Mouse (Mus musculus) midbrain, embryonic 14.5 days (tissue): Measurements from ENCODE around the gene Xaf1. TPM values are rescaled to one million over a fixed set of nuclear protein-coding genes. Genes with fewer than 3 reads are reported as not detected.
A peak's percentile ranks its signal among the peaks of the same experiment; 100 is the strongest.

Experiments
- ATAC-seq: fragments of 200-750 bp; cut with Nextera tagmentation; 2 replicates; pipeline ENCODE4 v1.8.0; 2017; ENCODE audit warnings: moderate number of reproducible peaks, moderate library complexity; ENCODE audit not compliant: low FRiP score, low TSS enrichment
- DNase-seq: peaks from one replicate; pipeline ENCODE4 v3.0.0-alpha.2; 2015
- H3K27ac ChIP-seq: fragments of 300-500 bp; sonication (generic); replicated peaks from 2 replicates; pipeline ENCODE4 v1.5.1; 2014; ENCODE audit warnings: mild to moderate bottlenecking, low read depth, low read length, moderate library complexity
- H3K27me3 ChIP-seq: fragments of 300-500 bp; sonication (generic); 2 replicates; pipeline ENCODE4 v1.6.1; 2014; ENCODE audit warnings: low read length, control low read depth, mixed read lengths; ENCODE audit not compliant: control insufficient read depth, insufficient read depth
- H3K36me3 ChIP-seq: fragments of 300-500 bp; sonication (generic); 2 replicates; pipeline ENCODE4 v1.6.1; 2014; ENCODE audit warnings: low read length, control low read depth; ENCODE audit not compliant: control insufficient read depth, insufficient read depth
- H3K4me1 ChIP-seq: fragments of 300-500 bp; sonication (generic); 2 replicates; pipeline ENCODE4 v1.6.1; 2014; ENCODE audit warnings: mild to moderate bottlenecking, antibody characterized with exemption, low read length, control low read depth; ENCODE audit not compliant: control insufficient read depth, insufficient read depth
- H3K4me2 ChIP-seq: fragments of 300-500 bp; sonication (generic); 2 replicates; pipeline ENCODE4 v1.6.1; 2014; ENCODE audit warnings: mild to moderate bottlenecking, low read length, moderate library complexity
- H3K4me3 ChIP-seq: fragments of 300-500 bp; sonication (generic); replicated peaks from 2 replicates; pipeline ENCODE4 v1.5.1; 2014; ENCODE audit warnings: low read depth, low read length
- H3K9ac ChIP-seq: fragments of 300-500 bp; sonication (generic); replicated peaks from 2 replicates; pipeline ENCODE4 v1.6.1; 2014; ENCODE audit warnings: mild to moderate bottlenecking, low read length, moderate library complexity
- H3K9me3 ChIP-seq: fragments of 300-500 bp; sonication (generic); 2 replicates; pipeline ENCODE4 v1.6.1; 2016; ENCODE audit warnings: low read length, control low read depth, mixed read lengths; ENCODE audit not compliant: control insufficient read depth
- WGBS: fragments of 180-500 bp; shearing (Covaris S2); extraction: QIAGEN DNeasy Blood & Tissue Kit; methylation state at CpG from one replicate; pipeline ENCODE4 v1.1.7; 2014; 5-methylcytosine and 5-hydroxymethylcytosine counted together
- polyA plus RNA-seq: library from polyadenylated mRNA; unstranded; fragments of >200 nt; fragmentation: Nextera tagmentation; extraction: Ambion mirVana; gene quantifications from 2 replicates; pipeline ENCODE4 v1.2.1, GENCODE M21; 2014

The Xaf1 gene
- polyA plus RNA-seq, 1 experiment from 2014 or later = 3.3 TPM

- Histone ChIP-seq H3K9ac (no peak overlapping the region), H3K36me3 (no peaks in the 10 kb centered on the region), H3K27me3 (no peaks in the 10 kb centered on the region), H3K27ac (no peak overlapping the region), H3K4me3 (no peak overlapping the region), H3K4me1 (no peaks in the 10 kb centered on the region), H3K9me3 (no peaks in the 10 kb centered on the region), H3K4me2 (no peak overlapping the region)
- ATAC-seq (no peak), DNase-seq (peak; percentile 82)
- WGBS = 29% methylated on average over 8 of the region's 8 CpGs
Measured at GRCm38 (mm10) chr11:72343904-72344303, 42.5 kb downstream of the Xaf1 start.

DNA sequence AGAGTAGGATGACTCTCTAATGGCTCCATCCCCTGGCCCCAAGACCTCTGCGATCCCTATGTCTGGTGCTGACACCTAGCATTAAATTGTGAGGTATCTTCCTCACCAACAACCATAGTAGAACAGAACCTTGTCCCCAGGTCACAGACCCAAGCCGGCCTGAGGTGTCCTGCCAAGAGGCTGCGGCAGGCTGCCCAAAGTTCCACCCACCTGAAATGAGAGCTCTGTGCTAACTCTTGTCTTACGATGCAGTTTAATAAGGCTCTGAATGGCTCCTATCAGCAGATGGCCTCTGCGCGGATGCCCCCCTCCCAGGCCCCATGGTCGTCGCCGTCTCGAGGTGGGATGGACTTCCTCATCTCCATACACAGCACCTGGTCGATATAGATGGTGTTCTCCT is 43.1 kb downstream of the Xaf1 start:
- ATAC-seq = no peak

GRCm38 (mm10) chr11:72348563-72348962 is 47.1 kb downstream of the Xaf1 start:
- Histone ChIP-seq H3K27me3 (no peaks in the 10 kb centered on the region), H3K9ac (no peak overlapping the region), H3K4me3 (no peak overlapping the region), H3K4me2 (no peak overlapping the region), H3K4me1 (no peaks in the 10 kb centered on the region), H3K27ac (no peak overlapping the region), H3K9me3 (no peaks in the 10 kb centered on the region), H3K36me3 (no peaks in the 10 kb centered on the region)
- no peak for ATAC-seq
- DNase-seq = no peak
- WGBS = 63% methylated on average over 10 of the region's 10 CpGs

More for the DNA sequence above, 43.1 kb downstream of the Xaf1 start:
- H3K9ac ChIP-seq = no peak overlapping the region
- H3K36me3 ChIP-seq = no peaks in the 10 kb centered on the region
- DNase-seq = no peak
- no peak overlapping the region for H3K27ac ChIP-seq
- no peaks in the 10 kb centered on the region for H3K9me3 ChIP-seq
- H3K4me3 ChIP-seq = no peak overlapping the region
- no peak overlapping the region for H3K4me2 ChIP-seq
- H3K4me1 ChIP-seq = no peaks in the 10 kb centered on the region
- 94% methylated on average over 11 of the region's 11 CpGs for WGBS
- no peaks in the 10 kb centered on the region for H3K27me3 ChIP-seq

- ATAC-seq (no peak), DNase-seq (no peak)
- H3K27me3 ChIP-seq = no peaks in the 10 kb centered on the region
- H3K4me3 ChIP-seq = no peak overlapping the region
- H3K9me3 ChIP-seq = no peaks in the 10 kb centered on the region
- H3K4me1 ChIP-seq = no peaks in the 10 kb centered on the region
- WGBS = 67% methylated on average over 8 of the region's 8 CpGs
- H3K27ac ChIP-seq = no peak overlapping the region
- H3K36me3 ChIP-seq = no peaks in the 10 kb centered on the region
- no peak overlapping the region for H3K9ac ChIP-seq
- no peak overlapping the region for H3K4me2 ChIP-seq
Measured at GRCm38 (mm10) chr11:72349016-72349415, 47.6 kb downstream of the Xaf1 start.

DNA sequence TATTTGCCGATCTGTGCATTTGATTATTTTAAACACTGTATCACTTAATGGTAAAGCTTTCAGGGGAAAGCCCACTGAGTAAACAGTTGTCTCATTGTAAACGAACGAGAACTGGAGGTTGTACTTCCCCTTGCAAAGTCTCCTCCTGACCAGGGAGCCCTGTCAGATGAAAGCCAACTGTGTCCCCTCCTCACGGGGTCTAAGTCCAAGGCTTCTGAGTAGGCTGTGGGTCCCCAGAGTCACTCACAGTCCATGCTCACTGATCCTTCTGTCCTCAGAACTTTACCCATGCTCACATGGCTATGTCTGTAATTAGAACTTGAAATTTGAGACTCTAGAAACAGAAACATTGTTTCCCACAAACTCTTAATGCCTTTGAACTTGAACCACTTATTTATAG is 48.2 kb downstream of the Xaf1 start:
- Histone ChIP-seq H3K27me3 (no peaks in the 10 kb centered on the region), H3K4me1 (no peaks in the 10 kb centered on the region), H3K4me2 (no peak overlapping the region), H3K4me3 (no peak overlapping the region), H3K27ac (no peak overlapping the region), H3K36me3 (no peaks in the 10 kb centered on the region), H3K9ac (no peak overlapping the region), H3K9me3 (no peaks in the 10 kb centered on the region)
- WGBS = 74% methylated on average over 4 of the region's 4 CpGs
- DNase-seq (no peak), ATAC-seq (no peak)

- Histone ChIP-seq H3K4me1 (no peaks in the 10 kb centered on the region), H3K9me3 (no peaks in the 10 kb centered on the region), H3K4me3 (no peak overlapping the region), H3K27me3 (no peaks in the 10 kb centered on the region), H3K36me3 (no peaks in the 10 kb centered on the region), H3K9ac (no peak overlapping the region), H3K27ac (no peak overlapping the region), H3K4me2 (no peak overlapping the region)
- WGBS = 88% methylated on average over 1 of the region's 1 CpGs
- DNase-seq (no peak), ATAC-seq (no peak)
Measured at GRCm38 (mm10) chr11:72352272-72352671, 50.8 kb downstream of the Xaf1 start.

DNA sequence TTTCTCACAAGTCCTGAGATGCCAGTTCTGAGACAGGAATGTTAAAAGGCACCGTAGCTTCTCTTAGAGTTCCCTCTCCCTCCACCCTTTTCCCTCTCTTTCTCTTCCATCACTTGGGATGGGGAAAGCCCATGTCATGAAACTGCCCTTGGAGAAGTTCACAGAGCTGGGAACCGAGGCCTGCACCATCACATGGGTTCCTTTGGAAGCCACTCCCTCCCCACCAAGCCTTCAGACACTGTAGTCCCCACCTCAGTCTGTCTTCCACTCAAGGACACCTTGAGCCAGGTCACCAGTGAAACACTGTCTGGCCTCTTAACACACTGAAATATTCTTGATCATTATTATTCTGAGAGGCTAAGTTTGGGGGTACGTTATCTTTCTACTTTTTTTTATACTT is 51.8 kb downstream of the Xaf1 start:
- no peaks in the 10 kb centered on the region for H3K4me1 ChIP-seq
- H3K9me3 ChIP-seq = no peaks in the 10 kb centered on the region
- no peak overlapping the region for H3K27ac ChIP-seq
- DNase-seq (no peak), ATAC-seq (no peak)
- H3K4me2 ChIP-seq = no peak overlapping the region
- WGBS = 78% methylated on average over 3 of the region's 3 CpGs
- H3K36me3 ChIP-seq = no peaks in the 10 kb centered on the region
- no peaks in the 10 kb centered on the region for H3K27me3 ChIP-seq
- H3K4me3 ChIP-seq = no peak overlapping the region
- no peak overlapping the region for H3K9ac ChIP-seq

DNA sequence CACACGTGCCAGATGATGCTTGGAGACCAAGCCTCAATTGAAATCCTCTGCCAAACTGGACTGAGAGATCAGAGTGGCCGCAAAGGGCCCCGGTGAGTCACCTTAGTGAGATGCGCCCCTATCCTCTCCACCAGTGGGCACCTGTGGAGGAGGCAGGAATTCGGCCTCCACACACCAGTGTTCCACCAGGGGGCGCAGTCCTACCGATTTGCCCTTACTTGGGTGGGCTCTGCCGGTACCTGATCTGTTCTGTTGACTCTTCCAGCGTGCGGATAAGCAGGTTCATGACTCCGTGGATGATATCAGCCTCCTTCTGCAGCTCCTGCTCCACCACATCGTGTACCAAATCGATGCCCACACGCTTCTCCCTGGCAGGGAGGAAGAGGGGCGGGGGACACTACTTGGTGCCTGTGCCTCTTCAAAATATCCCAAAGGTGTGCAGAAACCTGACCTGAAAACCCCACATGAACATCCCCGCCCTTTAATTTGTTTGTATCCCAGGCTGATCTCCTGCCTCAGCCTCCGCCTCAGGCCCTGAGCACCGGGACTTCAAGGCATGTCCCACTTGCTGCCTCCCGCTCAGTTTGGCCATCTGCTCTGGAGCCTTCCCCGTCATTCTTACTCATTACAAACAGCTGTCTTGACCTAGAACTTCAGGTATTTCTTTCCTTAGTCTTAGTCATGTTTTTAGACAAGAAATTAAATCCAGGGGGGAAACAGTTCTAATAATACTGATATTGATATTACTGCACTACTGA is 53.7 kb downstream of the Xaf1 start:
- H3K4me1 ChIP-seq = no peaks in the 10 kb centered on the region
- no peaks in the 10 kb centered on the region for H3K9me3 ChIP-seq
- WGBS = 29% methylated on average over 20 of the region's 20 CpGs
- no peak overlapping the region for H3K27ac ChIP-seq
- H3K4me3 ChIP-seq = no peak overlapping the region
- peak overlapping the region; percentile 18; the same call in 1 of the 2 replicates for H3K4me2 ChIP-seq
- H3K9ac ChIP-seq = no peak overlapping the region
- ATAC-seq (no peak), DNase-seq (peak; percentile 83)
- H3K27me3 ChIP-seq = no peaks in the 10 kb centered on the region
- H3K36me3 ChIP-seq = no peaks in the 10 kb centered on the region
